ENCODE assay signal across 8 mouse cellular contexts in the genomic region with DNA sequence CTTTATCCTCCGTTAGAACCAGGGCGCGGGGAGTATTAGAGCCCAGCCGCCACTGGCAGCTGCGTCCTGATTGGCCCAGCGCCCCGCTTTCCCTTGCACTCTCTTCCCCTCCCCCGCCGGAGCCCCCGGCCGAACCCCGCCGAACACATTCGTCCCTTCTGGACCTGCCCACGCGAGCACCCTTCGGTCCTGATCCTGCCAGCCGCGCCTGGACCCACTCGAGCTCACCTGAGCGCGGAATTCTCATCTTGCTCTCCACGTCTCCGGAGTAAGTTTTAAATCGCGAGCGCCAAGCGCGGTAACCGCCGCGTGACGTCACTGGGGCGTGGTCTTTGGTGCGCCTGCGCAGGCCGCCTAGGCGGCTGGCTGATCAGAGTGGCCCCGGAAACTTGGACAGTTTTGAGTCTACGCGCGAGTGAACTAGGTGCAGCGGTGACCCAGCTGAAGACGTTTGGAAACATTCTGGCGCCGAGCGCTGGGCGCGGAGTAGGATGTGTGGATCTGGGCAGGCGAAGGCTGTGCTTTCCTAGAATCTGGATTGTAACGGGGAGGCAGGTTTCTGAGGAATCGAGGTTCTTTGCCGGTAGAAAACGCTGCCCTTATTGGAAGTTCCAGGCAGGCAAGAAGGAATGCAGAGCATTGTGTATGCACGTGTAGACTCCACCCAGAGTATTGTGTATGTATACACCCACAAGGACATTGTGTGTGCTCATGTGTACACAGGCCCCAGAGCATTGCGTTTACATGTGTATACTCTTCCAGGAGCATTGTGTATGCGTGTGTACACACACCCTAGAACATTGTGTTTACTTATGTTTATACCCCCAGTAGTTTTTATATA. TPM values are rescaled to one million over a fixed set of nuclear protein-coding genes. Genes with fewer than 3 reads are reported as not detected.
DNase-seq lines count a peak whose midpoint lies in the region; ATAC-seq lines count a peak whose summit lies in the region.

A gene (minus strand): TSS at position 334 of the 841 bp plus-strand sequence.

- H3K4me1 ChIP-seq in embryonic facial prominence, embryonic 14.5 days (ENCODE audit: control insufficient read depth, insufficient read depth, low read length), result peaks cover 26% of the 10 kb centered on the region; the same call in 1 of the 2 replicates
- H3K4me1 ChIP-seq in kidney, embryonic 14.5 days (ENCODE audit: control insufficient read depth, insufficient read depth, low read length), result peaks cover 21% of the 10 kb centered on the region
- H3K4me1 ChIP-seq in limb, embryonic 15.5 days, result peaks cover 42% of the 10 kb centered on the region

- peak; percentile 92 for DNase-seq in 3T3-L1 (ENCODE audit: low read depth, low spot score)
- DNase-seq in adrenal gland, postnatal 4 days (ENCODE audit: low spot score in 2 of 2), result peak; percentile 84 to 94
- DNase-seq in embryonic facial prominence, embryonic 14.5 days (ENCODE audit: low spot score), result peak; percentile 94
- DNase-seq in heart, adult 9 months (ENCODE audit: low spot score in 2 of 2), result peak; percentile 90 to 93
- peak; percentile 78 to 91 for DNase-seq in monocyte, adult 2 months (ENCODE audit: low read depth in 1 of 2, low spot score in 2 of 2)
- peak; percentile 89 to 90 for DNase-seq in spleen, postnatal 36 days (ENCODE audit: low spot score in 2 of 2)

- ATAC-seq in embryonic facial prominence, embryonic 14.5 days (ENCODE audit: low read depth), result peak; percentile 90
- peak; percentile 91 for ATAC-seq in kidney, embryonic 14.5 days (ENCODE audit: low FRiP score, low TSS enrichment)
- ATAC-seq in limb, embryonic 15.5 days (ENCODE audit: insufficient number of reproducible peaks, low FRiP score, low TSS enrichment, low read depth), result peak; percentile 83

- no peaks in the 10 kb centered on the region for H3K27me3 ChIP-seq in embryonic facial prominence, embryonic 14.5 days (replicated peaks; ENCODE audit: control insufficient read depth, insufficient read depth, low read length)
- H3K27me3 ChIP-seq in kidney, embryonic 14.5 days (ENCODE audit: control insufficient read depth, insufficient read depth, low read length), result no peaks in the 10 kb centered on the region
- H3K27me3 ChIP-seq in limb, embryonic 15.5 days, result no peaks in the 10 kb centered on the region

- peak within 1 kb of the TSS; percentile 64 for H3K4me3 ChIP-seq in embryonic facial prominence, embryonic 14.5 days (ENCODE audit: low read depth, low read length)
- peak within 1 kb of the TSS; percentile 62 for H3K4me3 ChIP-seq in kidney, embryonic 14.5 days (ENCODE audit: low read length)
- peak within 1 kb of the TSS; percentile 57 for H3K4me3 ChIP-seq in limb, embryonic 15.5 days

- H3K9me3 ChIP-seq in embryonic facial prominence, embryonic 14.5 days (ENCODE audit: control insufficient read depth, low read length), result no peaks in the 10 kb centered on the region
- H3K9me3 ChIP-seq in kidney, embryonic 14.5 days (ENCODE audit: control insufficient read depth, low read length), result no peaks in the 10 kb centered on the region
- H3K9me3 ChIP-seq in limb, embryonic 15.5 days, result no peaks in the 10 kb centered on the region

- WGBS in embryonic facial prominence, embryonic 14.5 days, result 1% methylated on average over 57 of the region's 57 CpGs
- WGBS in kidney, embryonic 14.5 days, result 2% methylated on average over 56 of the region's 57 CpGs
- 1% methylated on average over 57 of the region's 57 CpGs for WGBS in limb, embryonic 15.5 days

- H3K36me3 ChIP-seq in embryonic facial prominence, embryonic 14.5 days (ENCODE audit: control insufficient read depth, insufficient read depth, low read length), result no peaks in the 10 kb centered on the region
- H3K36me3 ChIP-seq in kidney, embryonic 14.5 days (ENCODE audit: control insufficient read depth, insufficient read depth, low read length), result no peaks in the 10 kb centered on the region
- H3K36me3 ChIP-seq in limb, embryonic 15.5 days, result no peaks in the 10 kb centered on the region

- H3K27ac ChIP-seq in embryonic facial prominence, embryonic 14.5 days (replicated peaks; ENCODE audit: low read depth, low read length), result peak within 1 kb of the TSS; percentile 92
- H3K27ac ChIP-seq in kidney, embryonic 14.5 days (ENCODE audit: low read depth, low read length), result peak within 1 kb of the TSS; percentile 87
- peak within 1 kb of the TSS; percentile 92 for H3K27ac ChIP-seq in limb, embryonic 15.5 days

- peak within 1 kb of the TSS; percentile 79 for H3K9ac ChIP-seq in embryonic facial prominence, embryonic 14.5 days (ENCODE audit: low read depth, low read length)
- peak within 1 kb of the TSS; percentile 72 for H3K9ac ChIP-seq in kidney, embryonic 14.5 days (ENCODE audit: low read depth, low read length)
- H3K9ac ChIP-seq in limb, embryonic 15.5 days, result peak within 1 kb of the TSS; percentile 46

- H3K4me2 ChIP-seq in embryonic facial prominence, embryonic 14.5 days (ENCODE audit: low read depth, low read length), result peak within 1 kb of the TSS; percentile 70
- peak within 1 kb of the TSS; percentile 76 for H3K4me2 ChIP-seq in kidney, embryonic 14.5 days (replicated peaks; ENCODE audit: low read depth, low read length)
- H3K4me2 ChIP-seq in limb, embryonic 15.5 days, result peak within 1 kb of the TSS; percentile 64

RNA-seq across cellular contexts. Expression of the gene that starts here (rescaled TPM):
- 10 to 100 TPM; 28.0 to 35.4 TPM for total RNA-seq in adrenal gland, postnatal 4 days (2021)
- polyA plus RNA-seq in embryonic facial prominence, embryonic 14.5 days (2014; fragmentation: Nextera tagmentation; extraction: Ambion mirVana), result 60.4 and 68.2 TPM in 2 replicates
- polyA plus RNA-seq in kidney, embryonic 14.5 days (2014; fragmentation: Nextera tagmentation; extraction: Ambion mirVana), result 67.3 and 103 TPM in 2 replicates
- 61.3 and 62.5 TPM in 2 replicates for polyA plus RNA-seq in limb, embryonic 15.5 days (2015; fragmentation: Nextera tagmentation; extraction: Ambion mirVana)

Comparison
In these comparisons a context has a peak if more than half of its experiments do, and no peak if none do; other contexts are left out.
1. Peak in every context shown above with its lines: DNase-seq, ATAC-seq, H3K4me3 ChIP-seq and H3K27ac ChIP-seq.